Mouse (Mus musculus) frontal cortex, adult 2 months (tissue): ENCODE measurements around the gene Pepd. TPM values are rescaled to one million over a fixed set of nuclear protein-coding genes. Genes with fewer than 3 reads are reported as not detected.

Experiments used
- DNase-seq, 2 experiments: peaks; one replicate each; pipeline ENCODE4 v3.0.0; 2022; ENCODE audit warnings: low spot score in 1 of 2; ENCODE audit errors: extremely low spot score in 1 of 2
- polyA plus RNA-seq: library from polyadenylated mRNA; depleted of rRNA; stranded (reverse); fragments of >200 nt; gene quantifications from 2 replicates; pipeline ENCODE4 v1.2.3, GENCODE M21; 2012; rRNA removed

Pepd gene
- polyA plus RNA-seq, 1 experiment = 38.2 TPM

DNA sequence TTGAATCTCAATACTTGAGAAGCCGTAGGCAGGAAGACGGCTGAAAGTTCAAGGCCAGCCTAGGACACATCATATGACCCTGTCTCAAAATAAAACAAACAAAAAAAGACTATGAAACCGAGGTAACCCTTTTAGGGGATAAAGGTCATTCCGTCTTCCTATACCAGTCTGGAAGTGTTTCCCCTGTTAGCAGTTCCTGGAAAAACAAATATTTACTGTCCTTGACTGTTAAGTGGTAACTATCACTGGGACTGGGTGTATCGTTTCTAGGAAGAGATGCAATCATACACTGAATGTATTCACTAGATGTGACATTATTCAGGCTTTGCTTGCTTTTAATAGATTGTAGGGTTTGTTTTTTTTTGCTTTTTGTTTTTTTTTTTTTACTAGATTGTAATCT lies 178.4 kb downstream of the Pepd start:
- DNase-seq = no peak

Other genes with a start within 250 kb of the Pepd start
- gene Chst8, start 99.7 kb upstream of the Pepd start, polyA plus RNA-seq = 12.3 and 12.5 TPM in 2 replicates
- 21.2 and 25.4 TPM in 2 replicates for gene Cebpg, start 144.2 kb downstream of the Pepd start, polyA plus RNA-seq
- 5.3 and 5.7 TPM in 2 replicates for gene Cebpa, start 206.9 kb downstream of the Pepd start, polyA plus RNA-seq